Mouse (Mus musculus) midbrain, embryonic 12.5 days (tissue): ENCODE data around the gene Gpr3. TPM values are rescaled to one million over a fixed set of nuclear protein-coding genes. Genes with fewer than 3 reads are reported as not detected.

ENCODE experiments used
- ATAC-seq: fragments of 200-750 bp; cut with Nextera tagmentation; 2 replicates; pipeline ENCODE4 v1.8.0; 2017; ENCODE audit warnings: low read depth, moderate TSS enrichment, moderate library complexity; ENCODE audit not compliant: low FRiP score
- H3K27ac ChIP-seq: fragments of 300-500 bp; sonication (generic); replicated peaks from 2 replicates; pipeline ENCODE4 v1.5.1; 2016; ENCODE audit warnings: mild to moderate bottlenecking
- H3K27me3 ChIP-seq: fragments of 300-500 bp; sonication (generic); 2 replicates; pipeline ENCODE4 v1.6.1; 2016; ENCODE audit warnings: mild to moderate bottlenecking
- H3K36me3 ChIP-seq: fragments of 300-500 bp; sonication (generic); 2 replicates; pipeline ENCODE4 v1.6.1; 2016
- H3K4me1 ChIP-seq: fragments of 300-500 bp; sonication (generic); 2 replicates; pipeline ENCODE4 v1.6.1; 2016
- H3K4me2 ChIP-seq: fragments of 300-500 bp; sonication (generic); replicated peaks from 2 replicates; pipeline ENCODE4 v1.6.1; 2016; ENCODE audit warnings: mild to moderate bottlenecking, moderate library complexity
- H3K4me3 ChIP-seq: fragments of 300-500 bp; sonication (generic); 2 replicates; pipeline ENCODE4 v1.5.1; 2016; ENCODE audit warnings: mild to moderate bottlenecking
- H3K9ac ChIP-seq: fragments of 300-500 bp; sonication (generic); replicated peaks from 2 replicates; pipeline ENCODE4 v1.6.1; 2016; ENCODE audit warnings: mild to moderate bottlenecking, moderate library complexity
- H3K9me3 ChIP-seq: fragments of 300-500 bp; sonication (generic); 2 replicates; pipeline ENCODE4 v1.6.1; 2016; ENCODE audit warnings: mild to moderate bottlenecking
- whole genome bisulfite sequencing: fragments of 180-500 bp; shearing (Covaris S2); methylation state at CpG from one replicate; pipeline ENCODE4 v1.1.7; 2016; 5-methylcytosine and 5-hydroxymethylcytosine counted together
- polyA plus RNA-seq: library from polyadenylated mRNA; unstranded; fragments of >200 nt; fragmentation: Nextera tagmentation; extraction: Ambion mirVana; gene quantifications from 2 replicates; pipeline ENCODE4 v1.2.1, GENCODE M21; 2016

The Gpr3 gene
- polyA plus RNA-seq, 1 experiment from 2014 or later, result 0.40 TPM

- Histone ChIP-seq H3K4me2 (no peak overlapping the region), H3K36me3 (no peaks in the 10 kb centered on the region), H3K4me3 (no peak overlapping the region), H3K9me3 (no peaks in the 10 kb centered on the region), H3K27me3 (peaks cover 5% of the 10 kb centered on the region; the same call in 1 of the 2 replicates), H3K9ac (no peak overlapping the region), H3K27ac (no peak overlapping the region), H3K4me1 (0 out of 2 replicates have a peak, but pooled peaks cover 3% of the 10 kb centered on the region)
- 67% methylated on average over 8 of the region's 8 CpGs for WGBS
- no peak for ATAC-seq
These were observed 15.3 kb upstream of the Gpr3 start for GRCm38 (mm10) chr4:133227636-133228035.

GRCm38 (mm10) chr4:133226073-133226472, 13.7 kb upstream of the Gpr3 start:
- no peak overlapping the region for H3K27ac ChIP-seq
- WGBS, result 78% methylated on average over 10 of the region's 10 CpGs
- peaks cover 5% of the 10 kb centered on the region; the same call in 1 of the 2 replicates for H3K4me1 ChIP-seq
- no peak overlapping the region for H3K4me3 ChIP-seq
- ATAC-seq, result no peak
- H3K9ac ChIP-seq, result no peak overlapping the region
- no peak overlapping the region for H3K4me2 ChIP-seq
- no peaks in the 10 kb centered on the region for H3K36me3 ChIP-seq
- no peaks in the 10 kb centered on the region for H3K9me3 ChIP-seq
- peaks cover 21% of the 10 kb centered on the region for H3K27me3 ChIP-seq

- ATAC-seq, result no peak
- no peak overlapping the region for H3K27ac ChIP-seq
- 40% methylated on average over 5 of the region's 5 CpGs for WGBS
These were observed 11.5 kb upstream of the Gpr3 start for GRCm38 (mm10) chr4:133223875-133224274.

GRCm38 (mm10) chr4:133221701-133222100, 9.4 kb upstream of the Gpr3 start:
- H3K27me3 ChIP-seq, result peaks cover 50% of the 10 kb centered on the region
- peaks cover 13% of the 10 kb centered on the region for H3K4me1 ChIP-seq
- ATAC-seq, result no peak
- no peak overlapping the region for H3K4me3 ChIP-seq
- WGBS, result 79% methylated on average over 8 of the region's 8 CpGs
- H3K9ac ChIP-seq, result no peak overlapping the region
- no peak overlapping the region for H3K4me2 ChIP-seq
- H3K9me3 ChIP-seq, result no peaks in the 10 kb centered on the region
- no peaks in the 10 kb centered on the region for H3K36me3 ChIP-seq
- no peak overlapping the region for H3K27ac ChIP-seq

More at GRCm38 (mm10) chr4:133223875-133224274, 11.5 kb upstream of the Gpr3 start:
- H3K4me2 ChIP-seq, result no peak overlapping the region
- H3K9me3 ChIP-seq, result no peaks in the 10 kb centered on the region
- H3K36me3 ChIP-seq, result no peaks in the 10 kb centered on the region
- no peak overlapping the region for H3K4me3 ChIP-seq
- H3K4me1 ChIP-seq, result peaks cover 11% of the 10 kb centered on the region
- H3K9ac ChIP-seq, result no peak overlapping the region
- H3K27me3 ChIP-seq, result peaks cover 39% of the 10 kb centered on the region

- Histone ChIP-seq H3K36me3 (no peaks in the 10 kb centered on the region), H3K4me2 (peak overlapping the region; percentile 48), H3K9ac (no peak overlapping the region; the same call in 1 of the 2 replicates), H3K27me3 (peaks cover 56% of the 10 kb centered on the region), H3K9me3 (no peaks in the 10 kb centered on the region), H3K4me3 (peak overlapping the region; percentile 31), H3K27ac (no peak overlapping the region), H3K4me1 (peaks cover 13% of the 10 kb centered on the region)
- no peak for ATAC-seq
- 2% methylated on average over 25 of the region's 25 CpGs for WGBS
These were observed 8.3 kb upstream of the Gpr3 start for GRCm38 (mm10) chr4:133220656-133221055.

GRCm38 (mm10) chr4:133218745-133219144, 6.4 kb upstream of the Gpr3 start:
- no peak for ATAC-seq
- peaks cover 15% of the 10 kb centered on the region for H3K4me1 ChIP-seq
- H3K27ac ChIP-seq, result no peak overlapping the region
- peaks cover 72% of the 10 kb centered on the region for H3K27me3 ChIP-seq
- no peak overlapping the region for H3K4me3 ChIP-seq
- no peaks in the 10 kb centered on the region for H3K36me3 ChIP-seq
- no peak overlapping the region for H3K4me2 ChIP-seq
- no peaks in the 10 kb centered on the region for H3K9me3 ChIP-seq
- 97% methylated on average over 3 of the region's 3 CpGs for WGBS
- no peak overlapping the region for H3K9ac ChIP-seq

GRCm38 (mm10) chr4:133217641-133218040, 5.3 kb upstream of the Gpr3 start:
- Histone ChIP-seq H3K4me3 (no peak overlapping the region), H3K4me2 (no peak overlapping the region), H3K36me3 (no peaks in the 10 kb centered on the region), H3K27ac (no peak overlapping the region), H3K9ac (no peak overlapping the region), H3K27me3 (peaks cover 78% of the 10 kb centered on the region), H3K4me1 (peaks cover 22% of the 10 kb centered on the region), H3K9me3 (no peaks in the 10 kb centered on the region)
- under 1% methylated on average over 5 of the region's 5 CpGs for WGBS
- ATAC-seq, result no peak

- peak overlapping the region; percentile 70; the same call in 1 of the 2 replicates for H3K4me3 ChIP-seq
- H3K27me3 ChIP-seq, result peaks cover 69% of the 10 kb centered on the region
- ATAC-seq, result no peak
- H3K9ac ChIP-seq, result no peak overlapping the region; the same call in 1 of the 2 replicates
- no peaks in the 10 kb centered on the region for H3K36me3 ChIP-seq
- H3K4me1 ChIP-seq, result peaks cover 26% of the 10 kb centered on the region
- H3K4me2 ChIP-seq, result peak overlapping the region; percentile 95
- H3K9me3 ChIP-seq, result no peaks in the 10 kb centered on the region
- no peak overlapping the region for H3K27ac ChIP-seq
- WGBS, result 9% methylated on average over 10 of the region's 10 CpGs
These were observed 1.3 kb upstream of the Gpr3 start for GRCm38 (mm10) chr4:133213661-133214060.

- no peak for ATAC-seq
- H3K27me3 ChIP-seq, result peaks cover 64% of the 10 kb centered on the region
- H3K27ac ChIP-seq, result no peak overlapping the region
- H3K4me3 ChIP-seq, result peak overlapping the region; percentile 70; the same call in 1 of the 2 replicates
- H3K9me3 ChIP-seq, result no peaks in the 10 kb centered on the region
- no peak overlapping the region; the same call in 1 of the 2 replicates for H3K9ac ChIP-seq
- no peaks in the 10 kb centered on the region for H3K36me3 ChIP-seq
- peaks cover 26% of the 10 kb centered on the region for H3K4me1 ChIP-seq
- WGBS, result 2% methylated on average over 9 of the region's 9 CpGs
- H3K4me2 ChIP-seq, result peak overlapping the region; percentile 95
These were observed 893 bp upstream of the Gpr3 start for GRCm38 (mm10) chr4:133213268-133213590.

- peak overlapping the region; percentile 62 for H3K9ac ChIP-seq
- peaks cover 59% of the 10 kb centered on the region for H3K27me3 ChIP-seq
- H3K4me1 ChIP-seq, result peaks cover 23% of the 10 kb centered on the region
- 1% methylated on average over 44 of the region's 44 CpGs for WGBS
- H3K36me3 ChIP-seq, result no peaks in the 10 kb centered on the region
- H3K4me3 ChIP-seq, result peak overlapping the region; percentile 70
- peak overlapping the region; percentile 95 for H3K4me2 ChIP-seq
- no peaks in the 10 kb centered on the region for H3K9me3 ChIP-seq
- peak; percentile 82 for ATAC-seq
- H3K27ac ChIP-seq, result no peak overlapping the region
These were observed 379 bp upstream of the Gpr3 start for GRCm38 (mm10) chr4:133212562-133213267.

GRCm38 (mm10) chr4:133210788-133211390, 1.4 kb downstream of the Gpr3 start:
- no peaks in the 10 kb centered on the region for H3K9me3 ChIP-seq
- no peak overlapping the region for H3K4me3 ChIP-seq
- peaks cover 55% of the 10 kb centered on the region for H3K27me3 ChIP-seq
- peaks cover 23% of the 10 kb centered on the region for H3K4me1 ChIP-seq
- H3K9ac ChIP-seq, result no peak overlapping the region
- ATAC-seq, result no peak
- no peak overlapping the region for H3K27ac ChIP-seq
- H3K36me3 ChIP-seq, result no peaks in the 10 kb centered on the region
- no peak overlapping the region for H3K4me2 ChIP-seq
- WGBS, result 90% methylated on average over 19 of the region's 19 CpGs

GRCm38 (mm10) chr4:133210023-133210787, 2.1 kb downstream of the Gpr3 start:
- Histone ChIP-seq H3K4me3 (no peak overlapping the region), H3K27ac (no peak overlapping the region), H3K9ac (no peak overlapping the region), H3K4me1 (peaks cover 23% of the 10 kb centered on the region), H3K9me3 (no peaks in the 10 kb centered on the region), H3K36me3 (no peaks in the 10 kb centered on the region), H3K4me2 (no peak overlapping the region), H3K27me3 (peaks cover 51% of the 10 kb centered on the region)
- WGBS, result 91% methylated on average over 24 of the region's 24 CpGs
- ATAC-seq, result no peak
